Mouse (Mus musculus) MEL (cell line): ENCODE measurements around the gene Fgr.

Experiments used
- BHLHE40 ChIP-seq: IDR thresholded peaks from 2 replicates; pipeline ENCODE4 v1.6.1; 2012; ENCODE audit warnings: low read depth, mild to moderate bottlenecking, inconsistent platforms, low read length, improper control_type of control experiment, borderline replicate concordance
- CHD2 ChIP-seq: IDR thresholded peaks from 2 replicates; pipeline ENCODE4 v1.6.1; 2011; ENCODE audit warnings: low read length, improper control_type of control experiment
- CTCF ChIP-seq, 3 experiments: IDR thresholded peaks in 2 of 3; conservative IDR thresholded peaks in 1 of 3; 2 replicates each; pipeline ENCODE4 v1.5.1; 2011 to 2012; ENCODE audit warnings: low read length in 3 of 3, low read depth in 2 of 3, mild to moderate bottlenecking in 2 of 3, improper control_type of control experiment in 1 of 3, inconsistent platforms in 1 of 3, mixed read lengths in 1 of 3, moderate library complexity in 1 of 3; ENCODE audit not compliant: control insufficient read depth in 1 of 3, insufficient read depth in 1 of 3, poor library complexity in 1 of 3, severe bottlenecking in 1 of 3
- HCFC1 ChIP-seq: IDR thresholded peaks from 2 replicates; pipeline ENCODE4 v1.6.1; 2012; ENCODE audit warnings: low read depth, mild to moderate bottlenecking, inconsistent platforms, low read length, improper control_type of control experiment, moderate library complexity
- KAT2A ChIP-seq: conservative IDR thresholded peaks from 2 replicates; pipeline ENCODE4 v1.6.1; 2012; ENCODE audit warnings: low read depth, low read length, improper control_type of control experiment, inconsistent platforms
- NRF1 ChIP-seq: IDR thresholded peaks from 2 replicates; pipeline ENCODE4 v1.6.1; 2014; ENCODE audit warnings: low read depth, mild to moderate bottlenecking, inconsistent platforms, low read length, improper control_type of control experiment, moderate library complexity; ENCODE audit not compliant: poor library complexity, insufficient read depth, severe bottlenecking
- POLR2A ChIP-seq, 2 experiments: IDR thresholded peaks; 2 replicates each; pipeline ENCODE4 v1.6.1; 2011 to 2012; ENCODE audit warnings: low read length in 2 of 2, mild to moderate bottlenecking in 2 of 2, control low read depth in 1 of 2, improper control_type of control experiment in 1 of 2, low read depth in 1 of 2, moderate library complexity in 1 of 2; ENCODE audit not compliant: control insufficient read depth in 1 of 2, insufficient read depth in 1 of 2, poor library complexity in 1 of 2
- RAD21 ChIP-seq: IDR thresholded peaks from 2 replicates; pipeline ENCODE4 v1.6.1; 2011; ENCODE audit warnings: mild to moderate bottlenecking, low read depth, low read length, improper control_type of control experiment
- USF2 ChIP-seq, 2 experiments: IDR thresholded peaks; 2 replicates each; pipeline ENCODE4 v1.6.1; 2011 to 2012; ENCODE audit warnings: improper control_type of control experiment in 2 of 2, low read length in 2 of 2, borderline replicate concordance in 1 of 2, inconsistent platforms in 1 of 2, low read depth in 1 of 2, mild to moderate bottlenecking in 1 of 2; ENCODE audit not compliant: insufficient read depth in 1 of 2
- ZC3H11A ChIP-seq: IDR thresholded peaks from 2 replicates; pipeline ENCODE4 v1.6.1; 2012; ENCODE audit warnings: low read depth, mild to moderate bottlenecking, inconsistent platforms, low read length, improper control_type of control experiment
- ZKSCAN1 ChIP-seq: IDR thresholded peaks from 2 replicates; pipeline ENCODE4 v1.6.1; 2012; ENCODE audit warnings: low read depth, mild to moderate bottlenecking, inconsistent platforms, low read length, improper control_type of control experiment, moderate library complexity

DNA sequence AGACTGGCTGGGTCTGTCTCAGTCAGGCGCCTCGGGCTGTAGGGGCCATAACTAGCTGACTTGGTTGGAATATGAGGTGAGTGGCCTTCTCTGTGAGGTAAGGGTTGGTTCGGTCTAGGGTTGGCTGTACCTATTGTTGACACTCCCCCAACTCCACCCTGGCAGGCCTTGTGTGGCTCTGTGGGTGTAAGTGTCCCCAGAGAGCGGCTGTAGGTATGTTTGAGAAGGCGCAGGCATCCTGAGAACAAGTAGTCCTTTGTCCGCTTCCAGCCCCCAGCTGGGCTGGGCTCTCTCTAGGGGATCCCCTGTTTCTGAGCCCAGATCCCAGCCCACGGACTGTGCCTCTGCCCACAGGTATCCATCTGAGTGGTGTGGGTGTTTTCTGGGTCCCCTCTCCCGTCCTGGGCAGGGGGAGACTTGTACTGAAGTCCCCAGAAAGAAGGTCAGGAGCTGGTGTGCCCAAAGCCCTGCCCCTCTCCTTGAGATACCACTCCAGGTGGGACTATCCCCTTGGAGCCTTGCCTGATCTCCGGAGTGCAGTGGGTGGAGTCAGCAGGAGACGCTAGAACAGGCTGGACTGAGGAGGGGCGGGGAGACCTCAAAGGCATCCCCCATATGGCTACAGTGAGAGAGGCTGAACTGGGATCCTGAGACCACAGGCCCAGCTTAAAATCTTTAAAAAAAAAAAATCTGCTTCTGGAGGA lies 72.0 kb downstream of the Fgr start:
- TF ChIP-seq CTCF (IDR thresholded peaks at IDR 0.05 in 2 of 3, conservative IDR thresholded peaks at IDR 0.05 in 1 of 3; ENCODE audit: control insufficient read depth in 1 of 3, insufficient read depth in 1 of 3, low read depth in 2 of 3, low read length in 3 of 3, poor library complexity in 1 of 3, severe bottlenecking in 1 of 3), result no peak
- TF ChIP-seq USF2 (IDR thresholded peaks at IDR 0.05; ENCODE audit: borderline replicate concordance in 1 of 2, insufficient read depth in 1 of 2, low read depth in 1 of 2, low read length in 2 of 2), result no peak
- TF ChIP-seq BHLHE40, result no peak
- TF ChIP-seq POLR2A (IDR thresholded peaks at IDR 0.05; ENCODE audit: control insufficient read depth in 1 of 2, insufficient read depth in 1 of 2, low read depth in 1 of 2, low read length in 2 of 2, poor library complexity in 1 of 2), result no peak
- TF ChIP-seq KAT2A, result no peak
- no peak for TF ChIP-seq ZC3H11A
- no peak for TF ChIP-seq NRF1
- TF ChIP-seq ZKSCAN1, result no peak
- no peak for TF ChIP-seq RAD21
- TF ChIP-seq HCFC1, result no peak
- TF ChIP-seq CHD2, result no peak
